Mouse (Mus musculus) kidney, adult 2 months (tissue): ENCODE measurements at regions not wholly inside any gene's neighbourhood (a gene's known extent, or its start where the extent isn't known, plus 50 kb on each side); places are given as distances from the start of the nearest gene placed in this dataset.

Source experiments
- CTCF ChIP-seq: fragments of 200-500 bp; conservative IDR thresholded peaks from 2 replicates; pipeline ENCODE4 v1.5.1; 2011; ENCODE audit warnings: low read depth, mild to moderate bottlenecking, control low read depth, low read length, moderate library complexity, mixed read lengths; ENCODE audit not compliant: insufficient read depth, insufficient read length
- POLR2A ChIP-seq: fragments of 200-500 bp; IDR thresholded peaks from one replicate; pipeline ENCODE4 v1.6.1; 2011; ENCODE audit warnings: low read depth, low read length, control low read depth

DNA sequence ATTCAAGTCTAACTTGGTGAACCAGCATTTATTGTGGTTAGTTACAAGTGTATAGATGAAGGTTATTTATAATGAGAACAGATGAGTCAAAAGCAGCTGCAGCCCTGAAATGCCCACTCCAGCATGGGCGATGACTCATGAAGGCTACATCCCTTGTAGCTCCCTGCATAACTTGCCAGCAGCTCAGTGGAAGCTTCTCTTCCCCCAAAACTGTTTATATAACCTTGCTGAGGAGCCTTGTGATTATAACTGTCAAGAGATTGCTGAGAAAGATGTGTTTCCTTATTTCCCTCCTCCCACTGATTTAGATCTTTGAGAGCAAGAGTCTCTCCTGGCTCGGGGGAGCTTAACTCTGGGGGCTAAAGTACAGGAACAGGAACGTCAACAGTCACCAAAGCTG lies 382.8 kb downstream of the Dnajb9 start:
- no peak for TF ChIP-seq POLR2A
- TF ChIP-seq CTCF = no peak
